Mouse (Mus musculus): Measurements from ENCODE around the gene Prkaca.

DNA sequence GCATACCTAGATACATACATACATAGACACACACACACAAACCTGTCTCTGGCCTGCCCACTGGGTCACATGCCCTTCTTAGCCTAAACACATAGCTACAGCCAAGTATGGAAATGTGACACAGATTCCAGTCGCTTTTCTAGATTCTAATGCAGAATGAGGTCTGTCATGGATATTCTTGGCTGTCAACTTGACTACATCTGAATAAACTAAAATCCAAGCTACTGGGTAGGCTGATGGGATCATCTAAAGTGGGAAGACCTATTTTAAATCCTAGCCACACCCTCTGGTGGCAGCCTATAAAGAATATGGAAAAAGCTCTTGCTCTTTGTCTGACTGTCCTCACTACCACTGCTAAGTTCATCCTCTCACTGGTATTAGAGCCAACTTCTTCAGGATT lies 30.3 kb upstream of the Prkaca start:
- TF ChIP-seq SIN3A (IDR thresholded peaks at IDR 0.05; ENCODE audit: low read length) (no peak), MXI1 (IDR thresholded peaks at IDR 0.05; ENCODE audit: low read depth, low read length) (no peak), CTCF (IDR thresholded peaks at IDR 0.05 in 2 of 3, conservative IDR thresholded peaks at IDR 0.05 in 1 of 3; ENCODE audit: control insufficient read depth in 1 of 3, insufficient read depth in 1 of 3, low read depth in 2 of 3, low read length in 3 of 3, poor library complexity in 1 of 3, severe bottlenecking in 1 of 3) (no peak), MAX (IDR thresholded peaks at IDR 0.05; ENCODE audit: low read length) (no peak), TAL1 (IDR thresholded peaks at IDR 0.05; ENCODE audit: low read length) (no peak), POLR2A (IDR thresholded peaks at IDR 0.05; ENCODE audit: control insufficient read depth in 1 of 2, insufficient read depth in 1 of 2, low read depth in 1 of 2, low read length in 2 of 2, poor library complexity in 1 of 2) (no peak), MEF2A (IDR thresholded peaks at IDR 0.05; ENCODE audit: extremely low read depth, insufficient replicate concordance, low read depth, low read length, poor library complexity, severe bottlenecking) (no peak), E2F4 (IDR thresholded peaks at IDR 0.05; ENCODE audit: borderline replicate concordance, low read depth, low read length) (no peak), MYC (IDR thresholded peaks at IDR 0.05; ENCODE audit: low read depth, low read length) (no peak), EP300 (IDR thresholded peaks at IDR 0.05; ENCODE audit: low read depth in 1 of 2, low read length in 2 of 2) (no peak), HCFC1 (IDR thresholded peaks at IDR 0.05; ENCODE audit: low read depth, low read length) (no peak), MAZ (IDR thresholded peaks at IDR 0.05; ENCODE audit: low read depth, low read length) (no peak), TCF12 (IDR thresholded peaks at IDR 0.05; ENCODE audit: low read depth, low read length) (no peak), KAT2A (conservative IDR thresholded peaks at IDR 0.05; ENCODE audit: low read depth, low read length) (no peak)

All from MEL (cell line).